Mouse (Mus musculus) thymus, postnatal 25 days (tissue): ENCODE measurements around the gene Spag16.

Experiments used
- DNase-seq: peaks from one replicate; pipeline ENCODE4 v3.0.0; 2022

The Spag16 gene

DNA sequence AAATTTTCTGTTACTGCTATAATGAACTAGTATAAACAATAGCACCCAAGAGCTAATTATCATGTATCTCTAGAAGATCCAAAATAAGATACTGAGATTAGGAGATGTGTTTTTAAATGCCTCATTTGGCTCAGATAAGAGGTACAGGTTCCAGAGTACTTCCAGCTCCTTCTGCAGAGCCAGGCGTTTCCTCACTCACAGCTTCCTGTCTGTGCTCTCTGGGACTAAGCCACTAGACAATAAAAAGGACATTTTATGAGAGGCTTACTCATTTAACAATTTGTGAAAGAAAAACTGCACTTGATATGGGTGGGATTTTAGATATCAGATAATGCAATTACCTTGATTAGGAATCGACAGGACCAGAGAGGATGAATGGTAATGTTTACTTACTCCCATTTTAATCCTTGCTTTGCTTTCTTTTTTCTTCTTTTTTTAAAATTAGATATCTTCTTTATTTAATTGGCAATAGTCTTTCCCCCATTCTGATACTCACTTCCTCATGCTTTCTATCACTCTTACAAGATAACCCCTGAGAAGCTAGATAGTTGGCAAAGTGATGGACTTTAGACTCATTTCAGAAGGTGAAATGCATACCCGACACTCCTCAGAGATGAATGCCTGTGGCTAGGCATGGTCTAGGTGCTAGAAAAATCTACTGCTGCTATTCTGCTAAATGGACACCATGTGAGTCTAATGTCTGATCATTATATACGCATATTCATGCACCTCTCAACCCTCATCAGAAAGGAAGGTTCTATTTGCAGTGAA lies 289.6 kb downstream of the Spag16 start:
- no peak for DNase-seq

DNA sequence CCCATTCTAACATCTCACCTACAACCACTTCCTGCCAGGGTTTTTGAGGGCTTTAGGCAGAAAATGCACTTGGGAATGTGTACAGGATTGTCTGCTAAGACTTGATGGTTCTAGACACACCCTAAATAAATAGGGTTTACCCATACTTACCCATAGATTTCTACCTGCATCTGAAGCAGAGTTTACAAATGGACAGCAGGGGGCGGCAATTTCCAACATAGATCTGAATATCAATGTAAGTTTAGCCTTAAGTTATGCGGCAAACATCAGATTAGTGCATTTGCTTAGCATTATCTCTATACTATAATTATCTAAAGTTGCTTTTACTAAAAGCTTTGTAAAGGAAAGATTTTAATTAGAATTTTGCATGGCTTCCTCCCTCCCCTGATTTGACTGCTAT lies 301.3 kb downstream of the Spag16 start:
- DNase-seq, result peak; percentile 4

DNA sequence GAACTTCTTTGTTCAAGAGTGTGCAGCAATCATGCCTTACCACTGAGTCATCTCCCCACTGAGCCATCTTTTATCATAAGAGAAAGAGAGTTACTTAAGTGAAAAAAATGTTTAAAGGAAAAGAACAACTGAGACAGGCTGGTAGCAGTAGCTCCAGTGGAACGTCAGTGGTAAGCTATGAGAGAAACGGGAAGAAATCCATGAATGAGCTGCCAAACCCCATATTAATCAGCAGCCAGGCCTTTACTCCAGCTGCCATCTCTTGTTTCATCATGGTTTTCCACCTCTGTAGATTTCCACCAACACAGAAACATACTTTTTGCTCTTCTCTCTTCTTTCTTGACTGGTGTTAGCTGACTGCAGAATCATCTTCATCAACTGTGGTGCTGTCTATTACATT lies 308.8 kb downstream of the Spag16 start:
- DNase-seq, result no peak

DNA sequence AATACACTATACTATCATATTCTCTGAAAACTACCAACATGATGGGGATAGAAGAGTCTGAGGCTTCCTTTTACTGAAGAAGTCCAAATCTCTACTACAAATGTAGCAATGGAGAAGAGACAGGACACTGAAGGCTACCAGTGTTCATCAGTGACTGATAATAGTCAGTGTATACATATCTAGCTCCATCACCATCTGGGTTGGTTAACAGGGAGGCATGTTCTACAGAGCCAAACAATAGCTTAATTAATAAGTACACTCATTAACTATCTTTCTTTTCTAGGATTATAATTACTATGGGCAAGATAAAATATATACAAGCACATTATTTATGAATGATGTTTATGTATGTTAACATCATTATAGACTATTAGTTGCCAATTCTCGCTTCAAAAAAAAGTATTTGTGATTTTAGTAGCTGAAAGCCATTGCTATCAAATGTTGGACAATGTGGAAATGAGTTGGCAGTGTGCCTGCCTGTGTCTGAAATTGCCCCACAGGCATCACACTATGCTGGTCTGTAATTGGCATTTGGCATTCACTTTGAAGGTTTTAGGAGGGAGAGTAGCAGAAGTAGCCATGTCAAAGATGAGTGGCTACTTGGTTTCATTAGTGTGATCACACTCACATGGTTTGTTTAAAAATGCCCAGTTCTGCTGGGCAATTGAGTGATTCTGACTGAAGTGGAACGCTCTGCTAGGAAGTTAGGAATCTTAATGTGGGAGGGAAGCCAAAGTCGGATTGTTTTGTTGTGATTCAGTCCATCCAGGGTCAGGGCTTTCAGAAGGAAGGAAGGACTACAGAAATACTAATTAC lies 338.8 kb downstream of the Spag16 start:
- DNase-seq, result no peak

- no peak for DNase-seq
Observed at GRCm38 (mm10) chr1:70180123-70180741, 353.5 kb downstream of the Spag16 start.

GRCm38 (mm10) chr1:70264815-70265214 lies 438.0 kb downstream of the Spag16 start:
- DNase-seq, result no peak

DNA sequence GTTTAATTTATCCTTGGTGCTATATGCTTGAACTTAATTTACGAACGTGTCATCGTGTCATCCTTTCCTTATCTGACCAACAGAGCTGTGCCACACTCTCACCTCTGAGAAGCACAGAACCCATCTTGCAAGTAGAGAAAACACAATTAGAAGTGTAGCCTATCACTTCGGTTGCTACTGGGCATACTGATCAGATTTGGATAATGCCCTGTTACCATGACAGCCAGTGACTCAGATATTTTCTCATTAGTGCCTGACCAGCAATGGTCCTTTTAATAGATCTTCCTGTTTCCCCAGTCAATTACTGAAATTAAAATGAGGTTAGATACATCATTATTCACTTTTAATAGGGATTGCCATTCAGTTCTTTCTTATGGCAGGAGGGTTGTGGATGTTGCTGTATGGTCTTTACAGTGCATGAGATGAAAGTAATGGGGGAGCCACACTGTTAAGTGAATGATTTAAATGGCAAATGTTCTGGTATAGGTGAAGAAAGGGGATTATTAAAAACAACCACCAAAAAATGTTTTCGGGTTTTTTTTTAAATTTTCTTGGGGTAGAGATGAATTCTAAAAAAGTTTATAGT lies 439.2 kb downstream of the Spag16 start:
- DNase-seq, result no peak

DNA sequence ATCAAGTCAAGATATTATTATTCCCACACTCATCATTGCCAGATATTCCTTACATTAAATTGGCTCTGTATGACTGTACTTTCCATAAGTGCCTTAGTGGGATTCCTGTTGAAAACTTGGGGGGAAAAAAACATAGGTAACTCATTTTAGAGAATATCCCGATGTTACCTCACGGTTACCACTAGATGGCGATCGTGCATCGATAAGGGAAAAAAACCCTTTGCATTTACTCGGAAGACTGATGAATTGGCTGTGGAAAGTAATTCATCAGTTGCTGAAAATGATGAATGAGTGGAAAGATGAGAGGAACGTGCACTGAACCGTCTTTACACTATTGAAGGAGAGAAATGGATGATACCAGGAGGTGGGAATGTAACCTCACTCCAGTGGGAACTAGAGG lies 443.4 kb downstream of the Spag16 start:
- peak; percentile 8 for DNase-seq

GRCm38 (mm10) chr1:70272753-70273152 lies 446.0 kb downstream of the Spag16 start:
- DNase-seq, result no peak

DNA sequence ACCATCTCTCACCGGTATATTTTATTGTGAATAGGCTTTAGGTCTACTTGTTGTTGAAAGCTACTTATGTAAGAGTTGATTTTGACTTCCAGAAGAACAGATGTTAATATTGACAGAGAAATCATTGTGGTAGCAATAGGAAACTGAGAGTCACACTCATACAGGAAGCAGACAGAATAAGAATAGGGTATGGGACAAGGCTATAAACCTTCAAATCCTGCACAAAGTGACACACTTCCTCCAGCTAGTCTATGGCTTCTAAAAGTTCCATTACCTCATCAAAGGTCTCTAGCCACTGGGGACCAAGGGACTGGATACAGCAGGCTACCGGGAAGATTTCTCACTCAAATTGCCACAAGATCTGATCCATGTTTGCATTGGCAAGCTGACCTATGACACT lies 452.5 kb downstream of the Spag16 start:
- no peak for DNase-seq

DNA sequence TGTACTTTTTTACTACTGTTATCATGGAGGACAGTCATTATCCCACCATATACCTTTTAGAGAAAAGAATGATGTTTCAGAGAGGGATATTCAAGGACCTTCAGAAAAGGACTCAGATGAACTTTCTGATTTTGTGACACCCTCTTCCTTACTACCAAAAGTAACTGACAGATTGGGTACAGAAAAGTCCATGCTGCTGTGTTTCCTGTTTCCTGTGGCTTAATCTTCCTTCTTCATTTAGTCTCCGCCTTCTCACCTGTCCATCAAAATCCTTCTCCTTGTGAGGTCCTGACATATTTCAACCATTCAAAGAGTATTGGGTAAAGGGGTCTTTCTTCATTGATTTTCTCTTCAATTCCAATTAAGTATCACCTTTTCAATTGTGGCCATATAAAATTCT lies 456.6 kb downstream of the Spag16 start:
- DNase-seq, result no peak

- DNase-seq, result no peak
Observed at GRCm38 (mm10) chr1:70284140-70284539, 457.4 kb downstream of the Spag16 start.

GRCm38 (mm10) chr1:70316128-70316765 lies 489.5 kb downstream of the Spag16 start:
- no peak for DNase-seq

GRCm38 (mm10) chr1:70320951-70321350 lies 494.2 kb downstream of the Spag16 start:
- DNase-seq, result no peak

DNA sequence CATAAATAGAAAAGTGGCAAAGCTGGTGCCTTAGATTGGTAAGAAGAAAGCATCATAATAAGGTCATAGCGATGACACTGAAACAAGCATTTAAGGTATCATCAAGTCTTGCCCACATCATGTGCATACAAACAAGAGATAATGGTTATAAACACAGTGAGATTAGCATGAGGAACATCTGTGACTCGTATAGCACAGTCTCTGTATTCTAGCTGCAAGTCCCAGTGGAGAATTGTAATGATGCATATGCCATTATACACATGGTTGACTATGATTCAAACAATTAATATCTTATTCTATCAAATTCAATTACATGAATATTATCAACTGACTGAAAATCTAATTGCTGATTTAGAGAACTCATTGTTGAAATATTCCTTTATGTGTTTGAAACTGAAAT lies 519.4 kb downstream of the Spag16 start:
- no peak for DNase-seq

DNA sequence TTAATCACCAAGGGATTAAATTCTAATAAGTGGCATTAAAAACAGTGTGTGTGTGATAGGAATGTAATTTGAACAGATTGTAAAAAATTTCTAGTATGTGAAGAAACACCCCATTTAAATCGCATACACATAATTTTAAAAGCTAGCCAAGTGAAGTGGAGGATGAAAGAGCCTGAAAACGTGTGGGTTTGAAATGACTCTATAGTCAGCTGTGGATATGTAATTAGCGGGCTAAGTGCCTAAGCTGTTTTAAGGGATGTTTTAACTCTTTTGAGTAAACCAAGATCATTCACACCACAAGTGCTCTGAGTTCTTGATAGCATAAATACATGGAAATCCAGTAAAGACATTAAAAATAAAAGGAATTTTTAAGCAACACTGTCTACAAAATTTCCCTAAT lies 524.6 kb downstream of the Spag16 start:
- DNase-seq, result no peak

DNA sequence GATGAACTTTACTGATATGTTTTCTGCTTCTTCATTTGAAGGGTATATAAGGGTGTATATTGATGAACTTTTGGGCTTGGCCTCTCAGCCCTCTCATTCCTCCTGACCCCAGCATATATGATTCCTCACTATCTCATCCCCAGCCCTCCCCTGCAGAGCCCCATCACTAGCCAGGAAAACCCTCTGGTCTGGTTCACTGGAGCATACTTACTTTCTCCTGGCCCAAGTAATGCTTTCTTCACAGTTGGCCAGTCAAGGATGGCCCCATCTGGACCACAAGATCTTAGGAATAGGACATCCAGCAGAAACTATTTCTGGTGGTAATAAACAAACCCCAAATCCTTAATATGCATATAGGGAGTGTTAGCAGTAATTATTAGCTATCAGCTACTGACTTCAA lies 527.2 kb downstream of the Spag16 start:
- DNase-seq, result no peak

DNA sequence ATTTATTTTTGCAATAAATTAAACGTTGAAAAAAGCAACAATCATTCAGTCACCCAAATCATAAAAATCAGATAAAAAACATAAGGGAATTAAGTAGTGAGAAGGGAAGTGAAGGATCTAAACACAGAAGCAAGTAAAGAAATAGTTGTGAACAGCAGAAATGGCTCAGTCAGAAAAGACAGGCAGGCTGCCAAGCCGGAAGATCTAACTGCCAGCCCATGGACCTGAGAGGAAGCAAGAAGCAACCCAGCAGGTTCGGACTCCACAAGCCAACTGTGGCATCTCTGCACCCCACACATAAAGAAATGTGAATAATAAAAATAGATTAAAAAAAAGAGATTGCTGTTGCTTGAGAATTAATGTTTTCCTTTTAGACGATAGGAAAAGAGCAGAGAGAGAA lies 545.0 kb downstream of the Spag16 start:
- no peak for DNase-seq

- no peak for DNase-seq
Observed at GRCm38 (mm10) chr1:70380096-70380495, 553.3 kb downstream of the Spag16 start.

GRCm38 (mm10) chr1:70442209-70443080 lies 615.7 kb downstream of the Spag16 start:
- DNase-seq, result no peak

DNA sequence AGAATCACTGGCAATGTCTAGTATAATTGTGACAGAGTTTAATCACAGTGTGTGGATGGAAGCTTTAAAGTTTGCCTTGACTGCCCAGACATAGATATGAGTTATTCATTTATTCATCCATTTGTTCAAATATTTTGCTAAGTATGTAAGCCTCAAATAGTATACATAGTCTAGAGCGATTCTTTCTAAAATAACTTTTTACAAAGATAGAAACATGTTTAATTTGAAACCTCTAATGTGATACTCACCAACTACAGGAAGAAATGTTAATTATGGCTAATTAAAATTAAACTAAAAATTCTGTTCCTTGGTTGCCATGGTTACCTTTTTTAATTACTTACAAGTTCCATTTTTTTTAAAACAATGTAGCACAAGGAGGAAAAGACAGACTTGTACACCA lies 653.1 kb downstream of the Spag16 start:
- no peak for DNase-seq

- no peak for DNase-seq
Observed at GRCm38 (mm10) chr1:70518918-70519317, 692.1 kb downstream of the Spag16 start.
